Mouse (Mus musculus) MEL (cell line): ENCODE data around the gene Prc1. TPM values are rescaled to one million over a fixed set of nuclear protein-coding genes. Genes with fewer than 3 reads are reported as not detected.
A peak's percentile ranks its signal among the peaks of the same experiment; 100 is the strongest.

Experiments used
- DNase-seq: peaks from one replicate; pipeline ENCODE4 v3.0.0; 2011; ENCODE audit warnings: low read depth, low spot score
- H3K27ac ChIP-seq: 2 replicates; pipeline ENCODE4 v1.5.1; 2012; ENCODE audit warnings: low read depth, mild to moderate bottlenecking, control low read depth, low read length, moderate library complexity; ENCODE audit not compliant: control insufficient read depth
- H3K27me3 ChIP-seq, 2 experiments: fragments of 150-350 bp in 1 of 2; sonication (generic) in 1 of 2; 2 replicates each; pipeline ENCODE4 v1.6.1; 2012; ENCODE audit warnings: low read length in 2 of 2, mild to moderate bottlenecking in 2 of 2, improper control_type of control experiment in 1 of 2, moderate library complexity in 1 of 2; ENCODE audit not compliant: insufficient read depth in 2 of 2, control insufficient read depth in 1 of 2
- H3K36me3 ChIP-seq, 2 experiments: 2 replicates each; pipeline ENCODE4 v1.6.1; 2012 to 2014; ENCODE audit warnings: low read length in 2 of 2, improper control_type of control experiment in 1 of 2, inconsistent platforms in 1 of 2, mild to moderate bottlenecking in 1 of 2; ENCODE audit not compliant: insufficient read depth in 2 of 2, control insufficient read depth in 1 of 2
- H3K4me1 ChIP-seq, 2 experiments: fragments of 150-350 bp in 1 of 2; sonication (generic) in 1 of 2; 2 replicates each; pipeline ENCODE4 v1.6.1; 2012; ENCODE audit warnings: low read length in 2 of 2, improper control_type of control experiment in 1 of 2, mild to moderate bottlenecking in 1 of 2; ENCODE audit not compliant: insufficient read depth in 2 of 2, control insufficient read depth in 1 of 2
- H3K4me3 ChIP-seq, 2 experiments: fragments of 150-350 bp in 1 of 2; sonication (generic) in 1 of 2; 2 replicates each; pipeline ENCODE4 v1.5.1; 2012; ENCODE audit warnings: low read depth in 2 of 2, low read length in 2 of 2, mild to moderate bottlenecking in 2 of 2, moderate library complexity in 2 of 2, control low read depth in 1 of 2, improper control_type of control experiment in 1 of 2; ENCODE audit not compliant: control insufficient read depth in 1 of 2, insufficient read depth in 1 of 2
- H3K79me2 ChIP-seq: 2 replicates; pipeline ENCODE4 v1.6.1; 2012; ENCODE audit warnings: mild to moderate bottlenecking, low read length, moderate library complexity; ENCODE audit not compliant: control insufficient read depth, poor library complexity, insufficient read depth
- H3K9ac ChIP-seq: 2 replicates; pipeline ENCODE4 v1.6.1; 2012; ENCODE audit warnings: low read depth, mild to moderate bottlenecking, control low read depth, low read length, moderate library complexity; ENCODE audit not compliant: control insufficient read depth, poor library complexity, severe bottlenecking
- H3K9me3 ChIP-seq: fragments of 150-350 bp; sonication (generic); replicated peaks from 2 replicates; pipeline ENCODE4 v1.6.1; 2012; ENCODE audit warnings: mild to moderate bottlenecking, low read length, improper control_type of control experiment, moderate library complexity; ENCODE audit not compliant: insufficient read depth
- CHD1 ChIP-seq: IDR thresholded peaks from 2 replicates; pipeline ENCODE4 v1.6.1; 2012; ENCODE audit warnings: low read depth, mild to moderate bottlenecking, inconsistent platforms, low read length, improper control_type of control experiment
- CHD2 ChIP-seq: IDR thresholded peaks from 2 replicates; pipeline ENCODE4 v1.6.1; 2011; ENCODE audit warnings: low read length, improper control_type of control experiment
- CTCF ChIP-seq, 3 experiments: IDR thresholded peaks in 2 of 3; conservative IDR thresholded peaks in 1 of 3; 2 replicates each; pipeline ENCODE4 v1.5.1; 2011 to 2012; ENCODE audit warnings: low read length in 3 of 3, low read depth in 2 of 3, mild to moderate bottlenecking in 2 of 3, improper control_type of control experiment in 1 of 3, inconsistent platforms in 1 of 3, mixed read lengths in 1 of 3, moderate library complexity in 1 of 3; ENCODE audit not compliant: control insufficient read depth in 1 of 3, insufficient read depth in 1 of 3, poor library complexity in 1 of 3, severe bottlenecking in 1 of 3
- ELF1 ChIP-seq: IDR thresholded peaks from 2 replicates; pipeline ENCODE4 v1.6.1; 2014; ENCODE audit warnings: low read depth, mild to moderate bottlenecking, inconsistent platforms, low read length, improper control_type of control experiment, moderate library complexity
- EP300 ChIP-seq, 2 experiments: IDR thresholded peaks; 2 replicates each; pipeline ENCODE4 v1.6.1; 2011; ENCODE audit warnings: improper control_type of control experiment in 2 of 2, low read length in 2 of 2, low read depth in 1 of 2, mild to moderate bottlenecking in 1 of 2
- ETS1 ChIP-seq: IDR thresholded peaks from 2 replicates; pipeline ENCODE4 v1.6.1; 2012; ENCODE audit warnings: low read depth, mild to moderate bottlenecking, inconsistent platforms, low read length, improper control_type of control experiment, moderate library complexity
- GATA1 ChIP-seq: IDR thresholded peaks from 2 replicates; pipeline ENCODE4 v1.6.1; 2011; ENCODE audit warnings: low read depth, low read length, improper control_type of control experiment
- HCFC1 ChIP-seq: IDR thresholded peaks from 2 replicates; pipeline ENCODE4 v1.6.1; 2012; ENCODE audit warnings: low read depth, mild to moderate bottlenecking, inconsistent platforms, low read length, improper control_type of control experiment, moderate library complexity
- JUND ChIP-seq: IDR thresholded peaks from 2 replicates; pipeline ENCODE4 v1.6.1; 2011; ENCODE audit warnings: low read depth, mild to moderate bottlenecking, improper control_type of control experiment, low read length
- KAT2A ChIP-seq: conservative IDR thresholded peaks from 2 replicates; pipeline ENCODE4 v1.6.1; 2012; ENCODE audit warnings: low read depth, low read length, improper control_type of control experiment, inconsistent platforms
- MAFK ChIP-seq: IDR thresholded peaks from 2 replicates; pipeline ENCODE4 v1.6.1; 2011; ENCODE audit warnings: low read depth, mild to moderate bottlenecking, low read length, improper control_type of control experiment, borderline replicate concordance
- MAX ChIP-seq: IDR thresholded peaks from 2 replicates; pipeline ENCODE4 v1.6.1; 2011; ENCODE audit warnings: low read length, improper control_type of control experiment
- MAZ ChIP-seq: IDR thresholded peaks from 2 replicates; pipeline ENCODE4 v1.6.1; 2012; ENCODE audit warnings: low read depth, mild to moderate bottlenecking, inconsistent platforms, low read length, improper control_type of control experiment
- MYC ChIP-seq: IDR thresholded peaks from 2 replicates; pipeline ENCODE4 v1.6.1; 2011; ENCODE audit warnings: low read depth, mild to moderate bottlenecking, low read length, improper control_type of control experiment, moderate library complexity
- NELFE ChIP-seq: IDR thresholded peaks from 2 replicates; pipeline ENCODE4 v1.6.1; 2011; ENCODE audit warnings: low read depth, low read length, improper control_type of control experiment
- NRF1 ChIP-seq: IDR thresholded peaks from 2 replicates; pipeline ENCODE4 v1.6.1; 2014; ENCODE audit warnings: low read depth, mild to moderate bottlenecking, inconsistent platforms, low read length, improper control_type of control experiment, moderate library complexity; ENCODE audit not compliant: poor library complexity, insufficient read depth, severe bottlenecking
- RAD21 ChIP-seq: IDR thresholded peaks from 2 replicates; pipeline ENCODE4 v1.6.1; 2011; ENCODE audit warnings: mild to moderate bottlenecking, low read depth, low read length, improper control_type of control experiment
- RCOR1 ChIP-seq: IDR thresholded peaks from 2 replicates; pipeline ENCODE4 v1.6.1; 2012; ENCODE audit warnings: low read depth, mild to moderate bottlenecking, inconsistent platforms, low read length, improper control_type of control experiment
- SMC3 ChIP-seq: IDR thresholded peaks from 2 replicates; pipeline ENCODE4 v1.6.1; 2011; ENCODE audit warnings: low read depth, low read length, improper control_type of control experiment
- TAL1 ChIP-seq: IDR thresholded peaks from 2 replicates; pipeline ENCODE4 v1.6.1; 2012; ENCODE audit warnings: mild to moderate bottlenecking, inconsistent platforms, low read length, moderate library complexity, mixed read lengths
- UBTF ChIP-seq: IDR thresholded peaks from 2 replicates; pipeline ENCODE4 v1.6.1; 2012; ENCODE audit warnings: low read depth, mild to moderate bottlenecking, inconsistent platforms, low read length, improper control_type of control experiment, moderate library complexity, borderline replicate concordance; ENCODE audit not compliant: insufficient read depth
- ZC3H11A ChIP-seq: IDR thresholded peaks from 2 replicates; pipeline ENCODE4 v1.6.1; 2012; ENCODE audit warnings: low read depth, mild to moderate bottlenecking, inconsistent platforms, low read length, improper control_type of control experiment
- ZMIZ1 ChIP-seq: IDR thresholded peaks from 2 replicates; pipeline ENCODE4 v1.6.1; 2012; ENCODE audit warnings: low read depth, mild to moderate bottlenecking, inconsistent platforms, low read length, improper control_type of control experiment, moderate library complexity
- ZNF384 ChIP-seq: IDR thresholded peaks from 2 replicates; pipeline ENCODE4 v1.6.1; 2012; ENCODE audit warnings: low read depth, mild to moderate bottlenecking, inconsistent platforms, low read length, improper control_type of control experiment
- polyA plus RNA-seq, 2 experiments: library from polyadenylated mRNA; stranded (reverse) in 1 of 2; unstranded in 1 of 2; fragments of >175 nt in 1 of 2; fragments of >200 nt in 1 of 2; gene quantifications; 2 replicates each; pipeline versions ENCODE4 v1.2.1 to v1.2.4; 2012; ENCODE audit warnings: low replicate concordance in 2 of 2, low read depth in 1 of 2; ENCODE audit not compliant: insufficient read length in 2 of 2, insufficient read depth in 1 of 2, missing spikeins in 1 of 2
- total RNA-seq: library from RNA; depleted of rRNA; stranded (reverse); fragments of 300-350 nt; gene quantifications from 2 replicates; pipeline ENCODE4 v1.2.3, GENCODE M21; 2012

Prc1 gene
- total and polyA plus RNA-seq, 3 experiments = 68.5 to 108 (median 82.2) TPM

DNA sequence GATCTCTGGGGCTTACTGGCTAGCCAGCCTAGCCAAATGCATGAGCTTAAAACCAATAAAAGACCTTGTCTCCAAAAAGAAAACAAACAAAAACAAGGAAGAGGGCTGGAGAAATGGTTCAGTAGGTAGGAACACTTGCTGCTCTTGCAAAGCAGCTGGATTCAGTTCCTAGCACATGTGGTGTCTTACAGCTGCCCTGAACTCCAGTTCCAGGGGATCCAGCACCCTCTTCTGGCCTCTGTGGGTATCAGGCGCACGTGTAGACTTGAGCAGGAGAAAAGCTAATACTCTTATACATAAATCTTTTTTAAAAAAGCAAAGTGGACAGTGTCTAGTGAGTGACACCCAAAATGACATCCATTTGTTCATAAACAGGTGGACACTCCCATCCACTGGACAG, 7.3 kb downstream of the Prc1 start (continued):
- TF ChIP-seq MAFK = no peak
- TF ChIP-seq NELFE = no peak
- no peak for TF ChIP-seq ZNF384
- no peak for TF ChIP-seq CHD2

DNA sequence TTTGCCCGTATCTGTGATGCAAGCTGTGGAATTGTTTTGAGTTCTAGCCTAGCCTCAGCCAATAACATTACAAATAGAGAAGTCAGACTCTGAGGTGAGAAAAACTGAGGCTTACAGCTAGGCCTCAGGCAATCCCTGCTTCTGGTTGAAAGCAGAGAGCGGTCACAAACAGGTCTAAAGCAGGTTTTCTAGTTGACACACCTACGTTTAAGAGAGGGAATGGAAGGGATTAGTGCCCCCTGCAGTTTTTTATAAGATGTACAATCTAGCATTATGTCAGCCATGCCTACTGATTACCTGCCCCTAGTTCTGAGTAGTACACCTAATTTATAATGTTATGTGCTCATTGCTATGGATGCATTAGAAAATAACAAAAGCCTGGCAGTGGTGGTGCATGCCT, 13.5 kb downstream of the Prc1 start:
- H3K27me3 ChIP-seq = no peaks in the 10 kb centered on the region
- no peak overlapping the region for H3K4me3 ChIP-seq
- H3K36me3 ChIP-seq = peaks cover 0 to 45% of the 10 kb centered on the region in 2 experiments; a peak in 2 of 4 replicates
- no peak for DNase-seq
- H3K4me1 ChIP-seq = no peaks in the 10 kb centered on the region
- H3K9ac ChIP-seq = no peak overlapping the region
- H3K9me3 ChIP-seq = no peaks in the 10 kb centered on the region
- H3K27ac ChIP-seq = no peak overlapping the region
- TF ChIP-seq RAD21 = peak; percentile 8
- peak; percentile 31; the same call in 1 of the 2 replicates for TF ChIP-seq SMC3
- TF ChIP-seq JUND = no peak
- peak in 1 of 3 experiments; percentile 29; a peak in 1 of 6 replicates for TF ChIP-seq CTCF (IDR thresholded peaks at IDR 0.05 in 2 of 3, conservative IDR thresholded peaks at IDR 0.05 in 1 of 3; ENCODE audit: control insufficient read depth in 1 of 3, insufficient read depth in 1 of 3, low read depth in 2 of 3, low read length in 3 of 3, poor library complexity in 1 of 3, severe bottlenecking in 1 of 3)
- TF ChIP-seq, all 39 proteins: peak for 3
- 0 out of 2 replicates have a peak, but pooled peaks cover 2% of the 10 kb centered on the region for H3K79me2 ChIP-seq

DNA sequence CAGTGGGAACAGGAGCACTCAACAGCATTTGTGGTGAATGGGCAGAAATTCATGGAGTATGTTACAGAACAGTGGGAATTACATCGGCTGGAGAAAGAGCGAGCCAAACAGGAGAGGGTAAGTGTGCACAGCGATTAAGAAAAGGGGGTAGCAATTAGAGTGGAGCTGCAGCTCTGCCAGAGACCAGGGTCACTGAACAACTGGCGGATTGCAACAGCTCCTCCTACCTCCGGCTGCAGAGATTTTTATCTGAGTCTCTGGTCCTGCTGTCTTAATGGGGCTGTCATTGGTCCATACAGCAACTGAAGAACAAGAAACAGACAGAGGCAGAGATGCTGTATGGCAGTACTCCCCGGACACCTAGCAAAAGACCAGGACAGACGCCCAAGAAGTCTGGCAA, 16.5 kb downstream of the Prc1 start:
- TF ChIP-seq MAZ (no peak), MYC (no peak), KAT2A (no peak), ETS1 (no peak), CHD1 (no peak), MAX (no peak), RCOR1 (no peak), EP300 (IDR thresholded peaks at IDR 0.05; ENCODE audit: low read depth in 1 of 2, low read length in 2 of 2) (no peak), ZC3H11A (no peak), ELF1 (no peak), GATA1 (no peak), UBTF (no peak), HCFC1 (no peak), NRF1 (no peak), ZMIZ1 (no peak), TAL1 (no peak), RAD21 (no peak)
- no peaks in the 10 kb centered on the region for H3K9me3 ChIP-seq
- H3K79me2 ChIP-seq = 0 out of 2 replicates have a peak, but pooled peaks cover 2% of the 10 kb centered on the region
- DNase-seq = no peak
- no peak overlapping the region for H3K9ac ChIP-seq
- H3K36me3 ChIP-seq = peaks cover 0 to 30% of the 10 kb centered on the region in 2 experiments; a peak in 2 of 4 replicates
- H3K4me1 ChIP-seq = no peaks in the 10 kb centered on the region
- no peak overlapping the region for H3K4me3 ChIP-seq
- no peaks in the 10 kb centered on the region for H3K27me3 ChIP-seq
- H3K27ac ChIP-seq = no peak overlapping the region
